Mouse (Mus musculus): ENCODE data around the gene Hoxa5. TPM values are rescaled to one million over a fixed set of nuclear protein-coding genes. Genes with fewer than 3 reads are reported as not detected.

Hoxa5 gene
- total RNA-seq, 2 experiments from 2014 or later, result not detected

DNA sequence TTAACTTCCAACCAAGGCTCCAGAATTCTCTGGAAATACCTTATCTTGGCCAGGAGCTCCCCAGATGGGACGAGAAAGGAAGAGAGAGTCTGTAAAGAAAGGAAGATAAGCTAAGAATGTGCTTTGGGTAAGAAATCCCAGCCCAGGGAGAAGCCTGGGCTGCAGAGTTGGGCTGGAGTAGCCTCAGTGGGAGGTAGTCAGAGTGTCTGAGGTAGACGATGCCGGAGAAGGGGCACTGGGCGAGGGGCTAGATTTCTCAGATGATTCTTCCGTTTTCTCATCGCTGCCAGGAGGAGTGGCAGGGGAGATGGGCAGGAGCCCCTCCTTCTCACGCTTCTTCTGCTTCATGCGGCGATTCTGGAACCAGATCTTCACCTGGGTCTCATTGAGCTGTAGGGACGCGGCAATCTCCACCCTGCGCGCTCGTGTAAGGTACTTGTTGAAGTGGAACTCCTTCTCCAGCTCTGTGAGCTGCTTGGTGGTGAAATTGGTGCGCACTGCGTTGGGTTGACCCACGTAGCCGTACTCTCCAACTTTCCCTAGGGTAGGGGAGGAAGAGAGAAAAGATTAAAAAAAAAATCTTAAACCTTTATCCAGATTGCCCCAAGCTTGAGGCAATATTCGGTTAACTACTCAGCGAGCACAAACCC, 47.7 kb downstream of the Hoxa5 start:
- DNase-seq (ENCODE audit: extremely low spot score in 1 of 2, low spot score in 1 of 2), result peak in 1 of 2 experiments; percentile 4

DNA sequence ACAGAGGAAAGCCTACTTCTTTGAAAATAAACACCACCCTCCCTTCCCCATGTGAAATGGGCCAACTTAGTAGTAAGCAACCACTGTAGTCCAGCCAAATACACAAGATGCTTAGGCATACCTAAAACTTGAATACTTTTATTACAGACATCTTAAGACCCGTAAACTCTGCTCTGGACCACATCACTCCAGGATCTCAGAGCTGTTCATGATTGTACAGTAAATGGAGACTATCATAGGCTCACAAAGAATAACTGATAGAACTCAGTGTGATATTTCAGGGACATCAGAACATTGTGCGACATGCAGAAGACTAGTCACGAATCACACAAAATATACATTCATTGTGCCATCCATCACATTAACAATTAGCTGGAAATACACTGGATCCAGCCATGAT, 48.9 kb downstream of the Hoxa5 start:
- no peak for DNase-seq (ENCODE audit: extremely low spot score in 1 of 2, low spot score in 1 of 2)

DNA sequence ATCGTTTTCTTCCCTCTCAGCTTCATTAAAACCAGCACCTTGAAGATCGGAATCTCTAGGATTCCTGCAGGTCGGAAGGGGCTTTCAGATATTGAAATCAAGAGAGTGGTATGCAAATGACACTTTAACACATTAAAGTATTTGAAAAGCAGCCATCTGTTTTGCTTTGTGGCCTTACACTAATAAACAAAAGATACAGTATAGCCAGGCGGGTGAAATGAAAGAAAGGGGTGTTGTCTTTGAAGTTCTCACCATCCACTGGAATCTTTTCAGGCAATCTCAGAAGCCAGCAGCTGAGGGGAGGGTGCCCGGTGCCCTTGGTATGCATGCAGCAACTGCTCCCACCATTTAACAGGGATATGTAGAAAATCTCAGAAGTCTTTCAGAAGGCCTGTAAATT, 50.3 kb downstream of the Hoxa5 start:
- DNase-seq (ENCODE audit: extremely low spot score in 1 of 2, low spot score in 1 of 2), result no peak

DNA sequence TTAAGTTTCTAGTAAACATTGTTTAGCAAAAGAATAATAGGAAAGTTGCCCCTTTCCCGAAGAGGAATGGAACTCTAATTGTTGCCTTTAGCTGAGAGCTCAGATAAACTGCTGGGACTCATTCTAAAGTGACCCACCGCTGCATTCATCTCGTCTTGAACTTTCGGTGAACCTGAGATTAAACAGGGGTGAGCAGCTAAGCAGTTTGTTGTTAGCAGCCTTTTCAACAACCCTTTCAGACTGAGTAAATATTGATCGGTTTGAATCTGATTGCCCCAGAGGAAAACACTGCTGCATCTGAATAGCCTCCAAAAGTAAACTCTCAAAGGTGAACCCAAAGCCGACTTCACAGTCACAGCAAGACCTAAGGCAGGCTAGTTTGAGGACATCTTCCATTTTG, 51.1 kb downstream of the Hoxa5 start:
- no peak for DNase-seq (ENCODE audit: extremely low spot score in 1 of 2, low spot score in 1 of 2)

DNA sequence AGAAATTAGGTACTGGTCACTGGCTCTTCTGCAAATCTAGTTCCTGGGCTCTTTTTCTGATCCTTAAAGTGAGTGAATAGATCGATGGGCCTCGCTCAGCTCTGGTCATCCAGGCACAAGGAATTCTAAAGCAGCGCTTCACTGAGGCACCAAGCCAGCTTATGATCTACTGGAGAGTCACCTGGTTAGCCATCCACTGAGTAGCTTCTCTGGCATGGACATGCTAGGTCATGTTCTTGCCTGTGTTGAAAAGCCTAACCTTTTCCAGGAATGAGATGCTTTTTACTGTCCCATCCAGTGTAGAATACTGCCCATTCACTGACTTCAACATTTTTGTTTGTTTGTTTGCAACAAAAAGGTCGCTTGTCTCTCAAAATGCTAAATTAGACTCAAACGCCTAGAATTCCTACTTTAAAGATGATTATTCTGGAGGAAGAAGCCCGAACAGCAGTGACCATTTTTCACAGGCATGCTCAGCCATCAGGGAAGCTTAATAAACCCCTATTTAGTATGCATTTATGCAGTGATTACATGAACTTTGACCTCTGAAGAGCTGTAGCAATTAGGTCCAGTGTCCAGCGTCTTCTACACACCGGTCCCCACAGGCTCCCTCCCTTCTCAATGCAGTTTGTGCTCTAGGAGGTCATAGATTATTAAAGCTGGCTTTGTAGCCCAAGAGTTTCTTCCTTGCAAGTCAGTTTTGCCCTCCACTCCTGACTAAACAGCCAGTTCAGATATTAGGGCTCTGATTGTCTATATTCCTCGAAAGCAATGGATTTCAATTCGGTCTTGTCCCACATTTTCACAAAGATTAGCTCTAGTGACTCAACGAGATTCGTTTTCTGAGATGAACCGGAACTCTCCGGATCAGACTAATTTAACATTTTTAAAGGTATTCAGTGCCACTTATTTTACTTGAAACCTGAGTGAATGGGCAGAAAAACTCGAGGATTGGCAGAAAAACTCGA, 51.9 kb downstream of the Hoxa5 start:
- DNase-seq (ENCODE audit: extremely low spot score in 1 of 2, low spot score in 1 of 2), result no peak

Small RNA genes within 50 kb of the gene (microRNA-seq; reads per million reads assigned to microRNA genes)
- gene Mir196b, result 1.2 to 17.1 reads per million in 2 experiments

Other genes with a start within 250 kb of the Hoxa5 start
- gene Skap2, start 192.0 kb downstream of the Hoxa5 start, total RNA-seq (2021), result 10 to 100 TPM; 13.1 to 13.6 TPM
- gene Hoxa1, start 46.3 kb downstream of the Hoxa5 start, total RNA-seq (2021), result not detected
- not detected for gene Hoxa2, start 39.8 kb downstream of the Hoxa5 start, total RNA-seq (2021)
- not detected for gene 5730596B20Rik, start 27.1 kb downstream of the Hoxa5 start, total RNA-seq (2021)
- not detected for gene Hoxa4, start 12.8 kb downstream of the Hoxa5 start, total RNA-seq (2021)
- gene Hoxa6, start 4.1 kb upstream of the Hoxa5 start, total RNA-seq (2021), result not detected
- not detected for gene Hoxa3, start 8.7 kb upstream of the Hoxa5 start, total RNA-seq (2021)
- not detected for gene Gm28308, start 8.8 kb upstream of the Hoxa5 start, total RNA-seq (2021)
- gene Hoxa7, start 17.3 kb upstream of the Hoxa5 start, total RNA-seq (2021), result not detected
- not detected for gene Hoxa9, start 26.5 kb upstream of the Hoxa5 start, total RNA-seq (2021)
- not detected for gene Hoxa10, start 36.3 kb upstream of the Hoxa5 start, total RNA-seq (2021)
- not detected for gene Hoxa11, start 41.2 kb upstream of the Hoxa5 start, total RNA-seq (2021)
- gene Hoxa13, start 56.3 kb upstream of the Hoxa5 start, total RNA-seq (2021), result not detected
- not detected for gene Evx1, start 108.9 kb upstream of the Hoxa5 start, total RNA-seq (2021)